Mouse (Mus musculus) thymus, postnatal 10 days (tissue): ENCODE results near the gene Tecpr1.
A peak's percentile ranks its signal among the peaks of the same experiment; 100 is the strongest.

ENCODE experiments used
- DNase-seq, 2 experiments: peaks; one replicate each; pipeline ENCODE4 v3.0.0; 2021; ENCODE audit warnings: low spot score in 2 of 2

The Tecpr1 gene

DNA sequence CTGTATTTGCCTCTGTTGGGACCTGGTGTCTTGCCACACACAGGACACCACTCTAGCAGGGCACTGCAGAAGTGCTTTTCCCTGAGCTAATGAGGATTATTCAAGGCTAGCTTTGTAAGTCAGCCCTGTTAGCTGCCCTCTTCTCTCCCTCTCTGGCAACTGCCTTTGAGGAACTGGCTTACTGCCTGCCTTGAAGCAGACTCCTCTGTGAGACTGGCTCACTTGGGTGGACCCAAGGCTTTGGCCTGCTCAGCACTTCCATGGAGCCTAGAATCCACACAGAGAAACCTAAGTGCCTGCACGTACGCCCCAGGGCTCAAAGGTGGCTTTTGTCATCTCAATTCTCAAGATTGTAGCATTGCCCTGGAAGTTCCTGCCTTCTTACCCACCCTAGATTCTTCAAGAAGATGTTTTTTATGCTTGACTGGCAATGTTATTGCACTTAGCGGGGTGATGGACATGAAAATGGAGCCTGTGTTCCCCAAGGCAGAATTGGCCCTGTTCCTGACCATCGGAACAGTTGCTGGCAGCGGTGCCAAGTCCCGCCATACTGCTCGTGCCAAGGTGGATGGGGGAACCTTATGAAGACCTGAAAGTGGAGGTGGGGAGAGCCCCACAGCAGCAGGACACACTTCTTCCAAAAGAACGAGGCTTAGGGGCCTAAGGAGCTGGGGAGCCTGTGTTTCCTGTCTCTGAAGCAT is 54.0 kb downstream of the Tecpr1 start:
- DNase-seq: no peak

DNA sequence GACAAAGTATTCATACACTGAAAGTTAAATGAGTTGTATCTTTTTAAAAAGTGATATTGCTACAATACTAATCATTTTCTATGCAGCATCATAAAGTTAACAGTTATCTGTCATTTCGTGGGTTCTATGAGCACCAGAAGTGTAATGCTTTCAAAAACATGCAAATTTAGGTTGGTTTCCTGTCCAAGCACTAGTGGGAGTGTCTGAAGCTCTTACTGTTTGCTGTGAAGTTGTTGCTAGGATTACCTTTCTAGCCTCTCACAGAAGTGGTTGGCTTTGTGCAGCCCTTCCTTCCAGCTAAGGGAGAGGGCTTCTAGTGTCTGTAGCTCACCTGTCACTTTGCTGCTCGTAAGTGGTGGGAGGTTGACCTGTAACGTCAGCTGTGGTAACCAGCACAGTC is 57.7 kb downstream of the Tecpr1 start:
- DNase-seq: no peak

DNA sequence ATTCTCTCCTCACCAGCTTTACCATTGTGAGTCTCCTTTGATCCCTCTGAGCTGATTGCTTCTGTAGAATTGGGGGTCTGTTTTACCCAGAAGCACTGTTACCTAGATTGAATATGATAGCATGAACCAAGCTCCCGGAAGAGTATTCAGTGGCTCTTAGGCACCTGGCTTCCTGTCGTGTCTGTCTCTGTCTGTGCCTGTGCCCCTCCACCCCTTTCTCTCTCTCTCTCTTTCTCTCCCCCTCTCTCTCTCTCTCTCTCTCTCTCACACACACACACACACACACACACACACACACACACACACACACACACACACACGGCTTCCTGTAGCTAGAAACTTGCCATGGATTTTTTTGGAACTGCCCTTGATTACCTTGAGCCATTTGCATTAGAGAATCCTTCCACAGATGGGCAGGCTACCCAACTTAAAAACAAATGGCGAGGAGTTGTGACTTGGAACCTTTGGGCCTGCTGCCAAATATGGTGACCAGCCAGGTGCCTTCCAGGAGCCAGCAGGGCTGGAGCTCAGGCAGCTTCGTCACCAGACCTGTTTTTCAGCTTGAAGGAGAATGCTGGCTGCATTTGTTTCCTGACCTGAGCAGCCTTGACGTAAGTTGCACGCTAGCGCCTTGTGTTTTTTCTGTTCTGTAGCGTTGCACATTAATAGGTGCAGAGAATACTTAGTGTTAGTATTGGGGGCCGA is 60.5 kb downstream of the Tecpr1 start:
- peak in 1 of 2 experiments; percentile 14 for DNase-seq

DNA sequence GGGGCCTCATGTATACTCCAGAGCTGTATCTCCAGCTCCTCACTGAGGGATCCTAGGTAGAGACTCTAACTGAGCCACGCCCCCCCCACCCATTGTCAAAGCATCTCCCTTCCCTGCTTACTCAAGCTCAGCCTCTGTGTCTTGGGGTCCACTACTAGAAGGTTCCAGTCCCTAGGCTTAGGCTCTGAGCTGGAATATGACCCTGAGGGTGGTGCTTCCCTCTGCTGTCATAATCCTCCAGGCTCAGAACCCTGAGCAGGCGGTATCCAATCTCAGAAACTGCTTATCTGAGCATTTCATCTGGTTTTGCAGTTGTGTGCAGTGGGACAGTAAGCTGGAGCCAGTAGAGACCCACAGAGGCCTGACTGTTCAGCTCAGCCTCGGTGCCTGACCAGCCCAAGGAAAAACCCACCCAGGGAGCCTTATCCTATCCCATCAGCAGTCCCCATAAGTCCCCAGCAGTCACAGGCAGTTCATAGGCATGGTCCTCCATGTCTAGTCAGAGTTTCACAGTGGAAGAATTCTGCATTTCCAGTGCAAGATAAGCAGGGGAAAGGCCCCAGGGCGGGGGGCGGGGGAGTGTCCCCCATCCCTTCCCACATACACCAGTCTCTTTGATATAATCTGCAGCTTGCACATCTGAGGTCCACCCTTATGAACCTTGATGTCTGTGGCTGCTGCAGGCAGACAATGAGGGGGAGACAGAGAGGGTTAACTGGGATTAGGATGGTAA is 61.2 kb downstream of the Tecpr1 start:
- DNase-seq: no peak

DNA sequence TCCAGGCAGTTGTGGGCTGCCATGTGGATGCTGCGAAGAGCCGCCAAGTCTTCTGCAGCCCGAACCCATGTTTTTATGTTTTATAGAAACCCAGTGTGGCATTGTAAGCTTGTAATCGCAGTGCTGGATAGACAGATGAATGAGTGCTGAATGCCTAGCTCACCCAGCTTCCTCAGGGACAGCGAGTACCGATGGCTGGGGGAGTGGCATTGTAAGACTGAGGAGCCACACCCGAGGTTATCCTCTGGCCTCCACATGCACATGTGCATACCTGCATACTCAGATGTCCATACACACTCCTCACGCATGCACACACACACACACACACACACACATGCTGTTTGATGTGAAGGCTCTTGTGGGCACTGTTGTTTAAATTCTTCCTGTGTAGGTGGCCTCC is 64.3 kb downstream of the Tecpr1 start:
- DNase-seq: no peak

DNA sequence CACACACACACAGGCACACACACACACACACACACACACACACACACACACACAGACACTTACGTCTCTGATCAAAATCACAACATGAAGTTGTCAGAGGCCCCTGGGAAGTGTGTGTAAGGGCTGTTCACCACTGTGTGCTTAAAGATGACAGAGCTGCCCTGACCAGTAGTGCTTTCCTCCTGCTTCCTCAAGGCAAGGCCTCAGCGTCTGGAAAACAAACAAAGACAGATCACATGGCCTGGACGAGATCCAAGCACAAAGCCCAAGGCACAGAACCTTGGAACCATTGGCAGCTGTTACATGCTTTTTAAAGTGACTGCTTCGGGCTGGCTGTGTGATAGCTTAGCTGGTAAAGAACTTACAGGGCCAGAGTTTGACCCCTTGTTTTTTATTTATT is 64.8 kb downstream of the Tecpr1 start:
- no peak for DNase-seq

DNA sequence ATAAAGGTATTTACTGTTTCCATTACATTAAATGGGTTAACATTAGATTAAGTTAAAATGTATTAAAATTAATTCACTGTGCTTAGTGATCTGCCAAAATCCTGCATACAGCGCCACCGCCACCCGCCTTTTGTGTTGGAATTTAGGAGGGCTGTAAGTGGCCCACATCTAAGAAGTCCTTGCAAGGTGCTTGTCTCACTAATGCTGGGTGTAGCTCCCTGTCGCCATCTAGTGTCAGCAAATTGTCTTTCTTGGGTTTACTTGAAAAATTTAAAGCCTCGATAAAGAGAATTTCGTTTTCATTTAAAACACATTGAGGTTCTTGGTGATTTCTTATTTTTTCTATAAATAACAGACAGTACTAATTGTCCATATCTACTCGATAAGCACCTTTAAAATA is 68.9 kb downstream of the Tecpr1 start:
- DNase-seq: peak; percentile 20 to 66

DNA sequence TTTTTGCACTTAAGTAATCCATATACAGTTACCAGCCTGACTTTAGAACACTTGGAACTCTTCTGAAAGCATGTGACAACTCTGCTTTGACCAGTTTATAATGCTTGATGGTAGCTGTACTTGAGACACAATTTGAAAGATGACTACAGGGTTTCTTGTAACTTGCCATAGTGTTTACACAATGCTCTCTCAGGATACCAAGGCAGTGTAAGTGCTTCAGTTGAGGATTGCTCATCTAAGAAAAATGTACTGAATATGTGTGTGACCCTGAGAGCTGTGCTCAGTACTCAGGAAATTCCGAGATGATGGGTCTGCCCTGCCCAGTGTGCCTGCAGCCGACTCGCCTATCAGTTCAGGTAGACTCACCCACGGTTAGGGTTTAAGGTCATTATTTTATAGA is 72.1 kb downstream of the Tecpr1 start:
- no peak for DNase-seq

DNA sequence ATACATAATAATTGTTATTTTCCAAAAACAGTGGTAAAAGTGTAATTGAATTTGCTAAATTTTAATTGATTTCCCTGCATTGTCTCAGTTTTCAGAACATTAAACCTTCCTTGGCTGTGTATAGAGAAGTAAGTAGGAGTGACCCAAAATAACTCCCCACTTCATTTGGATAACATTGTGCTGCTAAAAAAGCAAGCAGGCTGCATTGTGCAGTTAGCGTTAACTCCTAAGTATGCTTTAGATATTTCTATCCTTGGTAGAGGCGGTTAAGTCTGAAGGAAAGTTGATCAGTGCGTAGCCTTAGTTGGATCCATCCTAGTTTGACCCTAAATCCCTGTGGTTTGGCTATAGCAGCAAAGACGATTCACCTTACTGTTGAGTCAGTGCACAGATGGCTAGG is 73.9 kb downstream of the Tecpr1 start:
- DNase-seq: no peak

DNA sequence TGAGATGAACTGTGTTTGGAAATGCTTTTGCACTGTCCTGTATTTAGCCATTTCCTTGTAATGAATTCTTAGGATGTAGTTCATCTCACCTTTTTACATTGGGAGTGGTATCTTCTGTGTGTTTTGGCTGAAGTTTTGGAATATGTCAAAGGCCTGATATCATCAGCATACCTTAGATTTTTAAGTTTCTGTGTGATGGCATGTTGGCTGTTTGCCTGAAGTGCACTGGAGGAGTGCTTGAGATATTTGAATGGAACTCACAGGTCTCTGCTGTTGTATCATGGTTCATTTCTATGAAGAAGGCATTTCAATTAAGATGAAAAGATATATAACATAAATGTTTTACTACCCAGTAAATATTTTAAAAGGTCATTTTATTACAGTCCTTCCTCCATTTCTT is 76.5 kb downstream of the Tecpr1 start:
- DNase-seq: no peak
